Mouse (Mus musculus): ENCODE measurements around the gene Spry1.
A peak's percentile ranks its signal among the peaks of the same experiment; 100 is the strongest.
"Not testable (repeated sequence)": the region's sequence is repeated elsewhere in the genome, so short reads cannot be mapped to it uniquely, and the experiment has no call there.

Spry1 gene

GRCm38 (mm10) chr3:37639690-37640089, at the start of gene Spry1:
Gene Spry1, plus strand, starts transcription at chr3:37639947.
- DNase-seq: peak; percentile 98

GRCm38 (mm10) chr3:37595721-37596120, 44.0 kb upstream of the Spry1 start:
- no peak for DNase-seq

DNA sequence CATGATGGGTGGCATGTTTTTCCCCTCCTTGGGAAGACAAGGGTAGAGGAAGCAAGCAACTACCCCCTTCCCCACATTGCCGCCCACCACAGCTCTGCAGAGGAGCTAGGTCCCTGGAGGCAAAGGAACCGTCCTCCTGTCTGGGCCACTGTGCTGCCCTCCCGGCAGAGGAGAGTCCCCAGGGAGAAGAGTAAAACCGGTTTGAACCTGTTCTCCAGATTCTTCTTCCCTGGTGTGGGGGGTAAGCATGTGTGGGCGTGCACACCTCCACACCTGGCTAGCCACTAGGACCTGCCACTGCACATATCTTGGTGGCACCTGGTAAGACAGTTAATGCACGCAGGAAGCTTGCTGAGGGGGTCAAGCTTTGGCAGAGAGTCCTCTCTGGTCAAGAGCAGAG, 43.2 kb upstream of the Spry1 start:
- DNase-seq: no peak

- no peak for DNase-seq
Observed at GRCm38 (mm10) chr3:37597200-37597599, 42.5 kb upstream of the Spry1 start.

GRCm38 (mm10) chr3:37599641-37600040, 40.1 kb upstream of the Spry1 start:
- not testable (repeated sequence) for DNase-seq

DNA sequence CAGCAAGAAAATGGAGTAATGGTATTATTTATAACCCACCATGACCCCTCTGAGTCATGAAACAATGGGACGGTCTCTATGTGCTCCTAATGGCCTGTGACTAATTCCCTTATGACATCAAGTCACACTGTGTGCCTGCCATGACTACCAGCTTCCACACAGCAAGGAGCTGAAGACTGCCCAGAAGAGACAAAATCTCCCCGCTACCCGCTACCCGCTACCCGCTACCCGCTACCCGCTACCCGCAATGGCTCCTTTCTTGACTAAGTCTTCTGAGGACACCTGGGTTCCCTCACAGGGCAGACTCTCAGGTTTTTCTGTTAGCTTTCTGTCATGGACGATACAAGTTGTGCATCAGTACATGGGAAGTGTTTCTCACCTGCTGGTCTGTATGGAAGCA, 37.4 kb upstream of the Spry1 start:
- DNase-seq: no peak

DNA sequence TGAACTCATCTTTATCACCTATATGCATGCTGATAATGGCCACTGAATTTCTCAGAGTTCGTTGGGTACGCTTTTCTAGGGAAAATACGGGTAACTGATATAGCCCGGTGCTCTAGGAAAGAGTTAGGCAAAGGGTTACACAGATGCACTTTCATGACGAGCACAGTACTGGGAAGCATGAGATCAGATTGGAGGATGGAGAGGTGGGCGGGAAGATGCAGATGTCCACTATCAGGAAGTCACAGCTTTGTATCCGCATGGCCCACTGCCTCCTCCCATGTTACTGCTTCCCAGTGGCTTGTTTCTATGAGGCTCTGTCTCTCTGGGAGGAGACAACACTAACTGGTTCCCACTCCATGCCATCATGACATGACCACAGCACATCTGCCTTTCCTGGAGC, 36.9 kb upstream of the Spry1 start:
- no peak for DNase-seq

DNA sequence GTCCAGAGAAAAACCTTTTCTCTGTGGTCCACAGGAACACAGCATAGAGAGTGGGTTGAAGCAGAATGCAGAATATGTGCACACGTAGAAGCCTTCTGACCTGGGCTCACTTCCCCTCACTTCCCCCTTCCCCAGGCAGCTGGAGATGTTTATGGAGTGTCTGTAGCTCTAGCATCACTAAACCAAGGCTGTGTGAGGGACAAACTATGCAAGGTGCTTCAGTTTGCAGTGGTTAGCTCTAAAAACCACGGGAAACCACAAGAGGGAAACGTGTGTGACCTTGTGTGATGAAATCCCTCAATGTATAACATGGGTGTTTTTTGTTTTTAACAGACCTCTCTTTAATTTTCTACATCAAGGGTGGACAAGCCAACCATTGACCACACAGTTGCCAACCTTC, 36.2 kb upstream of the Spry1 start:
- DNase-seq: no peak

- DNase-seq: peak; percentile 68
Observed at GRCm38 (mm10) chr3:37604976-37605875, 34.5 kb upstream of the Spry1 start.

DNA sequence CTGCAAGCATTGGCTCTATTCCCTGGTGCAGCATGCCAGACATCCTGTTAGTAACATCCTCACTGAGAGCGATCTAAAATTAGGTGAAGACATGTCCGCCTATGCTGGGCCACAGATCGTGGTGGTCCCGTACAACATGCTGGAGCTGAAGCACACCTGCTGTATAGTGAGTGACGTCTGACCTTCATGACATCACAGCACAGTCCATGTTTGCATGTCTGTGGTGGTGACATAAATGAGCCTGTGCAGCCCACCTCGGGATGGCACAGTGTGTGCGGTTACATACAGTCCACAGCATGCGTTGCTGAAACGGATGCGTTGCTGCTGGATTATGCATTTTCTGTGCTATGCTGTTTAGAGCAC, 33.9 kb upstream of the Spry1 start:
- peak; percentile 50 for DNase-seq

DNA sequence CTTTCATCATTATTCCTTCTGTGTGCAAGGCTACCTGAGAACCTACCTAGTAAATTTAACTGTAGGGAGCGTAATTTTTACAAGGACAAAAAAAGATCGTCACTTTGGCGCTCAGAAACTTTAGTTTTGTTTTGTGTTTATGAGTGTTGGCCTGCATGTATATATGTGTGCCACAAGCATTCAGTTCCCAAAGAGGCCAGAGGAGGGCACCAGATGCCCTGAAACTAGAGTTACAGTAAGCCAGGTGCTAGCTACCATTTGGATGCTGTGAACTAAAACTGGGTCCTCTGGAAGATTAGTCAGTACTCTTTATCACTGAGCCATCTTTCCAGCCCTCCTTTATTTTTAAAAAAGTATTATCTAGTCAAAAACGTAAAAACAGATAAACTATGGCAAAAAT, 30.8 kb upstream of the Spry1 start:
- no peak for DNase-seq

DNA sequence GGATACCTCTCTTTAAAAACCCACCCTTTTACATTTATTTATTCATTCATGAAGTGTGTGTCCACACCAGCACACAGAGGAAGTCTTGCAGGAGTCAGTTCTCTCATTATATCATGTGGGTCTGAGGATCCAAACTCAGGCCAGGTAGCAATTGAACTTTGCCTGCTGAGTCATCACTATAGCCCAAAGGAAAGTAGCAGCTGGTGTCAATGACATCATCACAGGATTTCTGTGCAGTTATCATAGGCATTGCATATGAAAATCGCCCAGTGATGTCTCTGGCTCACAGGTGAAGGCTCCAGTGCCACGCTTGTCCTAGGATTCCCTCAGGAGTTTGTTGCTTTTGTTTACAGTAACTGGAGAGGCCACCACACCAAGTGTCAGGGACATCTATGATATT, 29.1 kb upstream of the Spry1 start:
- no peak for DNase-seq

DNA sequence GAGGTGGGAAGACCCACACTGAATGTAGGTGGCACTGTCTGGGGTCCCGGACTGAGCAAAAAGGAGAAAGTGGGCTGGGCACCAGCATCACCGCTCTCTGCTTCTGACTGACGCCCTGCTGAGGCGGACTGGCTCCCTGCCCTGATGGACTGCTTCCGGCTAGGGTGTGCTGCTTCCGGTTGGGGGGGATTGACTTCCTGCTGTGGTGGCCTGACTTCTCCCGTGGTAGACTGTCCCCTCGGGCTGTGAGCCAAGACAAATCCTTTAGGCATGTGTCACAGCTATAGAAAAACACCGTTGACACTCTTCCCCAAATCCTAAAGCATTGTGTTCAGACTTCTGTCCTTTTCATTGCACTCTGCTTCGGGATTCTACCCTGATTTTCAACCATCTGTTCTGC, 26.0 kb upstream of the Spry1 start:
- DNase-seq: no peak

DNA sequence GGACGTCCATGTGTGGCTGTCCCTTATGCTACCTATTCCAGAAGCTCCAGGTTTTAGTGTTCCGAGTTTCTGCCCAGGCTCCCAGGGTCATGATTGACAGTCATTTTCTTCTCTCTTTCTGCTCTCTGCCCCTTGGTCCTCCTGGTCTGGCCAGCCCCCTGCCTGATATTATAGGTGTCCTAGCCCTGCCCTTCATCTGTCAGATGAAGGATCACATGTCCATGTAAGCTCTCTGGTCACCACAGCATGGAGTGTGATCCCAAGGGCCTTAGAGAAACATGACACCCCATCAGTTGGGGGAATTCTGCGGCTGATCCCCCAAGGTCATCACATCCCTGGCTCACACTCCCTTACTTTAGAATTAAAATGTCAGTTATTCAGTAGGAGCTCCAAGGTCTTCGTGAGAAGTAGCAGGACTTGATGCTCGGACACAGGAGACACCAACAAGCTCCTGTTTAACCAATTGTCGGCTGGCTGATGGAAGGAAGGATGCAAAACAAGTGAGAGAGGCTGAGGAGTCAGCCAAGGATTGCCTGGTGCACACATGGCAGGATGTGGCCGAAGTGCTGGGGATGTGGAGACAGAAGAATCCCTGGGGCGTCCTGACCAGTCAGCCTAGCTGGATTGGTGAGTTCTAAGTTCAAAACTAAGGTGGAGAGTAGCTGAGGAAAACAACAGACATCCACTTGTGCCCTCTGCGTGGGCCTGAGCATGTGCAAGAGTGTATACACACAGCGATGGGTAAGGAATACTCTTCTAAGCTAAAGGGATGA, 24.7 kb upstream of the Spry1 start:
- no peak for DNase-seq

DNA sequence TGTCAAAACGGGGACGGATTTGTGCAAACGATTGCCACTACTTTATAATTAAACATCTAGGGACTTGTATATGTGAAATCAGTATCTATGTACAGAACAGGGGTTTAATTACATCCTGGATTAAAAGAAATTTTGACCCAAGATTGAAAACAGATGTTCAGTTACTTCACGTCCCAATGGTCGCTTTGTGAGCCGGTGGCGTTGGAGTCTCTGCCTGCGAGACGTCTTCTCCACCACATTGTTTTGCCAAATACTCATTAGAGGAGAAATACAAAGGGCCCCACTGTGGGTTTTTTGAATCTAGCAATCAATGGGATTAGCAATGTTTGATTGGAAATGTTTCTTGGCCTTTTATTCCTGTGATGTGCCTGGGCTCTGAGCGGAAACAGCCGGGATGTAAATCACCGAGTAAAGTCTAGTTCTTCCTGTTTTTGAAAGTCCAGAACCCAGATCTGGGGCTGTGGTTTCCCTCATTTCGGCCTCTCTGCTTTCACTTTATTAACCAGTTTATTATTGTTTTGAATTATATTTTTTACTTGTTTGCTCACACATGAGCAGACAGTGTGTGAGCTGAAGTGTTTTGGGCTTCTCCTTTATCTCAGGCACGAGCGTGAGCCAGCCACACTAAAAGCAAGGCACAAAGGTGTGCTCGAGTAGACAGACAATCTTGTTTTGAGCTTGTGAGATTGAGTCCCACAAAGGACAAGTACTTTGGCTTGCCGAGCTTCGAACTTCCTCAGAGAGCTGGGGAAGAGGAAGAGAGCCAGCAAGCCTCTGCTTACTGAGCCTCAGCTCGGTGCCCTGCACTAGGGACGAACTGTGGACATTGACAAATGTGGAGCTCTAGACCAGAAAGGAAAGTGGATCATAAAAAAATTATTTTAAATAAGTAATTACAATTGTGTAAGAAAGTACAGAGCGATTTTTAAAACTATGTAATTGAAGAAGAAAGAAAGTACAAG, 22.9 kb upstream of the Spry1 start:
- no peak for DNase-seq

DNA sequence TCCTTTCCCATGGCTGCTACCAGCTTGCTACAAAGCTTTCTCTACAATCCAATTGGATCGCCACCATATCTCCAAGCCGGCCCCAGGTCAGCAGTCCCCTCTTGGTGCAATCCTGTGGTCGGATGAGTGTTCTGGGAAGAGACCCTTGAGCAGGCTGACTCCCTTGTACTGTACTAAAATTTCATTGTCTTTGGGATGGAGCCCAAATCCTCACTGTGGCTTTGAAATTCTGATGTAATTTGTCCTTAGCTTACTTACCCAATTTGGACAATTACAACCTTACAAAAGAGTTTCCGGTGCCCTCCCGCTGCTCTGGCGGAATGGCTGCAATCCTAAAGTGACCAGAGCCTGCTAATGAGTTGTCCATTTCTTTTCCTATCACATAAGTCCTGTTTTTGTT, 7.5 kb upstream of the Spry1 start:
- DNase-seq: no peak

GRCm38 (mm10) chr3:37632751-37633150, 7.0 kb upstream of the Spry1 start:
- no peak for DNase-seq

DNA sequence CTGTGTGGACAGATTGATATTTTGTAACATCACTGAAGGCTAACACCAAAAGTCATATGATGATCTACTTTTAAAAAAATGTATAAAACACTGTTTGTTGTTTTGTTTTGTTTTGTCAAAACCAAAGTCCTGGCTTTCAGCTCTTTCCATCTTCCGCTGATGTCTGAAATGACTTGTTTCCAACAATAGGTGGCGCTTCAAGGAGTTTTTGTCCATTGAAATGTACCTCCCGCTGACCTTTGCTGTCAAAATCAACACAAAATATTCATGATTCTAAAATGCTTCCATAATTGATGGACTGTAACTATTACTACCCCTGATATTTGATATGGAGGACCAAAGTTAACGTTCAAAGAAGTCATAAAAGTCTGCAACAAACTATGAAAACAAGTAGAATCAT, 5.1 kb upstream of the Spry1 start:
- DNase-seq: no peak

DNA sequence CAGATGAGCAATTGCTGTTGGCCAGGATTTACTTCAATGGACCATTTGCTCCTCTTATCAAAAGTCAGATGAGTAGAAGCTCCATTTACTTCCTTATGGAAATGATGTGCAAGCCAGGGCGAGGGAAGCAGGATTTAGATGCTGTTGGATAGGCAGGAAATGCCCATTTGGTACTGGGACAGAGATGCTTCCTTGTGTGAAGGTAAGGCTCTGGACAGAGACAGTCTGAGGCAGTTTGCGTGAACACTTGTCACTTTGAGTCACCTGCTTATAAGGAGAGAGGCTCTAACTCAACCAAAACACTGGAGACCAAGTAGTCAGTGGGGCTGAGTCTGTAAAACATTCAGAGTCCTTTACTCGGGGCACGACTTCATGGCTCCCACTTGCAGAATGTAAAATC, 2.8 kb upstream of the Spry1 start:
- no peak for DNase-seq

- no peak for DNase-seq
Observed at GRCm38 (mm10) chr3:37640162-37640721, 495 bp downstream of the Spry1 start.

GRCm38 (mm10) chr3:37640810-37641209, 1.1 kb downstream of the Spry1 start:
- peak; percentile 67 for DNase-seq

DNA sequence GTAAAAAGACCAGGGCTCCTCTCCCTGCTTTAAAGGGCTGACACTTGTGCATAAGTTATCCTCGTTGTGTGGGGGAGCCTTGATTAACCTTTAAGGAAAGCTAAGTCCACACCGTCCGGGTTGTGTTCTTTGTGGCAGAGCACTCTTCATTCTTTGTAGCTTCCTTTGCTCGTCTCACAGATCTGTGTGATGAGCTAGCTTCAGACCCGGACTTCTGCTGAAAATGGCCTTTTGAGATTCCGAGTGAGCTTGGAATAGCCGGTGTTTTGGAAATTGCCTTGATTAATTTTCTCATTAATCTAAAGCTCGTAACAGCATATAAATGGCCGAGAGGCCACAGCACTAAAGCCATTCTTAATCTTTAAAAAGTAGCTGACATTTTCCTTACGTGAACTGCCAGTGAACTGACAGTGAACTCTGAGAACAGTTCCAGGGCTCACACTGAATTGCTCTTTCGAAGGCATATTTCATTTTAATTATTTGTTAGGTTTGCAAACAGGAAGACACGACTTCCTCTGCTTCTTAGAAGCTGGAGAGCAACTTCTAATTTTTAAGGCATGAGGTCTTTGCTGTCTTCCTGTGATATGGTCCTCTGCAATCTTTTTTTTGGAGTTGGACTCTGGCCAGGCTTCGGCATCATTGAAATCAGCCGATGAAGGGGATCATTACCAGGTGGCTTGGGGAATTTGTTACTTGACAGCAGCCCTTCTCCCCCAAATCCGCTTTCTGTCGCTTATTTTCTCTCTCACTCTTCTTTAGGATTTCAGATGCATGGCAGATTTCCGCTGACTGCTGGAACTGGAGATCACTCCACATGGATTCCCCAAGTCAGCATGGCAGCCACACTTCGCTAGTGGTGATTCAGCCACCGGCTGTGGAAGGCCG, 2.3 kb downstream of the Spry1 start:
- DNase-seq: no peak
